Mouse (Mus musculus) spleen, adult 2 months (tissue): ENCODE results near the gene Lmod2. TPM values are rescaled to one million over a fixed set of nuclear protein-coding genes. Genes with fewer than 3 reads are reported as not detected.

Experiments
- DNase-seq, 2 experiments: peaks; one replicate each; pipeline versions ENCODE4 v3.0.0 to v3.0.0-alpha.2; 2012 to 2021; ENCODE audit warnings: low spot score in 2 of 2, low read depth in 1 of 2
- H3K27ac ChIP-seq: fragments of 200-500 bp; 2 replicates; pipeline ENCODE4 v1.5.1; 2012; ENCODE audit warnings: low read length, inconsistent platforms; ENCODE audit not compliant: insufficient read depth
- H3K27me3 ChIP-seq: fragments of 200-500 bp; 2 replicates; pipeline ENCODE4 v1.6.1; 2012; ENCODE audit warnings: mild to moderate bottlenecking, moderate library complexity, low read length, inconsistent platforms; ENCODE audit not compliant: control insufficient read depth, insufficient read depth
- H3K36me3 ChIP-seq: fragments of 200-500 bp; 2 replicates; pipeline ENCODE4 v1.6.1; 2012; ENCODE audit warnings: mild to moderate bottlenecking, low read length, inconsistent platforms; ENCODE audit not compliant: control insufficient read depth, insufficient read depth
- H3K4me1 ChIP-seq: fragments of 200-500 bp; 2 replicates; pipeline ENCODE4 v1.6.1; 2011; ENCODE audit warnings: inconsistent platforms; ENCODE audit not compliant: control insufficient read depth, insufficient read depth, insufficient read length
- H3K4me3 ChIP-seq: fragments of 200-500 bp; 2 replicates; pipeline ENCODE4 v1.5.1; 2011; ENCODE audit warnings: mild to moderate bottlenecking, inconsistent platforms; ENCODE audit not compliant: insufficient read depth, insufficient read length; ENCODE audit errors: extremely low read depth
- CTCF ChIP-seq: fragments of 200-500 bp; IDR thresholded peaks from 2 replicates; pipeline ENCODE4 v1.5.1; 2011; ENCODE audit warnings: mild to moderate bottlenecking, inconsistent platforms; ENCODE audit not compliant: insufficient read depth, insufficient read length, insufficient replicate concordance; ENCODE audit errors: extremely low read depth
- POLR2A ChIP-seq: fragments of 200-500 bp; IDR thresholded peaks from 2 replicates; pipeline ENCODE4 v1.6.1; 2011; ENCODE audit warnings: low read depth, low read length, inconsistent platforms
- WGBS: fragments of 180-500 bp; shearing (Covaris S2); methylation state at CpG from one replicate; pipeline ENCODE4 v1.1.7; 2018; 5-methylcytosine and 5-hydroxymethylcytosine counted together
- polyA plus RNA-seq: library from polyadenylated mRNA; depleted of rRNA; stranded (reverse); fragments of >200 nt; gene quantifications from 2 replicates; pipeline ENCODE4 v1.2.3, GENCODE M21; 2012

Gene Lmod2
- polyA plus RNA-seq, 1 experiment: not detected

DNA sequence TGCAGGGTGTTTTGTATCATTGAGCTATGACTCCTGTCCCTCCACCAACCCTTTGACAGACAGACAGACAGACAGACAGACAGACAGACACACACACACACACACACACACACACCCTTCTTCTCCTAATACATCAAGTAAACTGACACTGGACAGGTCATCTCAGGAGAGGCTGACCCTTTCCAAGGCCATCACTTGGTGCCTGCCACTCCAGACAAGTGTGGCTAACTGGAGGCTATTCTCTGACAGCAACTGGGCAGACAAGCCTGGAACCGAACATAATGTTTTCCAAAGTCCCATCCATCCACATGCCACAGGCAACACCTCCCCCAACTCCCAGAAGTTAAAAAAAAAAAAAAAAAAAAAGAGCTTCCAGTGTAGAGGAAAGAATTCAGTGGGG lies 4.1 kb downstream of the Lmod2 start:
- Histone ChIP-seq H3K27ac (no peak overlapping the region), H3K4me1 (no peaks in the 10 kb centered on the region), H3K36me3 (no peaks in the 10 kb centered on the region), H3K27me3 (no peaks in the 10 kb centered on the region), H3K4me3 (no peak overlapping the region)
- DNase-seq: no peak
- 69% methylated on average over 1 of the region's 1 CpGs for WGBS
- no peak for TF ChIP-seq CTCF
- no peak for TF ChIP-seq POLR2A

DNA sequence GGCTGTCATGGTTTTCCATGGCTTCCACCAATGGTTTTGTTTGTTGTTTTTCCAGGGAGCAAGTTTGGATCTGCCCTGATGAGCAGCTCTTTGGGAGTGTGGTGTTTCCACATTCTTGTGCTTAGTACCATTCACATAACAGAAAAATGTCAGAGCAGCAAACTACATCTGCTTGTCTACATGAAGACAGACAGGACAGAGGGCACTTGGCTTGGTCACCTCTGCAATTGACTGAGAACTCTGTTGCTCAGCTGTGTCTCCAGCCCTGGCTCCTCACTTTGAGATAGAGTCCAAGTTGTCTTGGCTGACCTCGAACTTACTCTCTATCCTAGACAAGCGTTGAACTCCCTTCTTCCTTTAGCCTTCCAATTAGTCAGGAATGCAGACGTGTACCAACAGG lies 4.8 kb downstream of the Lmod2 start:
- TF ChIP-seq CTCF (no peak), POLR2A (no peak)
- 86% methylated on average over 3 of the region's 3 CpGs for whole genome bisulfite sequencing
- DNase-seq: no peak
- no peak overlapping the region for H3K27ac ChIP-seq
- H3K27me3 ChIP-seq: no peaks in the 10 kb centered on the region
- H3K36me3 ChIP-seq: no peaks in the 10 kb centered on the region
- H3K4me3 ChIP-seq: no peak overlapping the region
- H3K4me1 ChIP-seq: no peaks in the 10 kb centered on the region

DNA sequence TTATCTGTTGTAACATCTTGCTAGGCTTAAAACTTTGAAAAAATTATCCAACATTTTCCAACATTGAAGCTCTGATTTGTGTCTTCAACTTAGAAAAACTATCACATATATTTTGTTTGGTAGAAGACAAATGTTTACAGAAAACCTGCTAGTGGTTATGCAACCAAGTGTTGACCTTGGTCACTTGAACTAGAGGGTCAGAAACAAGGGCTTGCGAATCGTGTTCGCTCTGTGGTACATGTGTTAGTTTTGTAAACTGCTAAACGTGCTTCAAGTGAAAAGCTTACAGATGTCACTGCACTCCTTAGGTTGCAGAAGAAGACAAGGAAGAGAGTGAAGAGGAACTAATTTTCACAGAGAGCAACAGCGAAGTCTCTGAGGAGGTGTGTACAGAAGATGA lies 5.4 kb downstream of the Lmod2 start:
- no peak overlapping the region for H3K27ac ChIP-seq
- H3K4me1 ChIP-seq: no peaks in the 10 kb centered on the region
- DNase-seq: no peak
- 84% methylated on average over 5 of the region's 5 CpGs for WGBS
- TF ChIP-seq CTCF (no peak), POLR2A (no peak)
- no peaks in the 10 kb centered on the region for H3K27me3 ChIP-seq
- H3K4me3 ChIP-seq: no peak overlapping the region
- H3K36me3 ChIP-seq: no peaks in the 10 kb centered on the region

DNA sequence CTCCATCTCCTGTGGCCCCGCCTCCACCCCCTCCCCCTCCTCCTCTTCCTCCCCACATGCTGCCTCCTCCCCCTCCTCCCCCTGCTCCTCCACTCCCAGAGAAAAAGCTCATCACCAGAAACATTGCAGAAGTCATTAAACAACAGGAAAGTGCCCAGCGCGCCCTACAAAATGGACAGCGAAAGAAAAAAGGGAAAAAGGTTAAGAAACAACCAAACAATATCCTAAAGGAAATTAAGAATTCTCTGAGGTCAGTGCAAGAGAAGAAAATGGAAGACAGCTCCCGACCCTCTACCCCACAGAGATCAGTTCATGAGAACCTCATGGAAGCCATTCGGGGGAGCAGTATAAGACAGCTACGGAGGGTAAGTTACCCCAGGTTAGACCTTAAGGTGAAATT lies 6.7 kb downstream of the Lmod2 start:
- Histone ChIP-seq H3K36me3 (no peaks in the 10 kb centered on the region), H3K4me3 (no peak overlapping the region), H3K27ac (no peak overlapping the region), H3K4me1 (no peaks in the 10 kb centered on the region), H3K27me3 (no peaks in the 10 kb centered on the region)
- 93% methylated on average over 7 of the region's 7 CpGs for WGBS
- TF ChIP-seq POLR2A: no peak
- no peak for TF ChIP-seq CTCF
- DNase-seq: no peak

DNA sequence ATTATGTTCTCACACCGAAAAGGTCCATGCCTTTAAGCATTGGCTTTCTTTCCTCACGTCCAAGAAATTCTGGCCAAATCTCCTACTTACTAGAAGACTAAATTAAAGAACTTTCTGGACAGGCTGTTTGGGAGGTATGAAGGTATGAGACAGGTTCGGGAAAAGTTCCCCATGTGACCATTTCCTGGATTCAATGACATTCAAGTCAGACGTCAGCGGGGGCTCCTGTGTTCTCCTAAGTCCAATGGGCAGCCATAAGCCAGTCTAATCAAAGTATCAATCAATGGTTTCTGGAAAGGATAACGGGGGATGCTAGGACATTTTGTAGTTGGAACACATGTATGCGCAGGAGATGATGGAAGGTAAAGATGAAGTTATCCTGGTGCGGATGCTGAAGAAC lies 8.1 kb downstream of the Lmod2 start:
- 90% methylated on average over 8 of the region's 8 CpGs for WGBS
- Histone ChIP-seq H3K27ac (no peak overlapping the region), H3K27me3 (no peaks in the 10 kb centered on the region), H3K4me1 (no peaks in the 10 kb centered on the region), H3K36me3 (no peaks in the 10 kb centered on the region), H3K4me3 (no peak overlapping the region)
- no peak for DNase-seq
- TF ChIP-seq POLR2A: no peak
- TF ChIP-seq CTCF: no peak

DNA sequence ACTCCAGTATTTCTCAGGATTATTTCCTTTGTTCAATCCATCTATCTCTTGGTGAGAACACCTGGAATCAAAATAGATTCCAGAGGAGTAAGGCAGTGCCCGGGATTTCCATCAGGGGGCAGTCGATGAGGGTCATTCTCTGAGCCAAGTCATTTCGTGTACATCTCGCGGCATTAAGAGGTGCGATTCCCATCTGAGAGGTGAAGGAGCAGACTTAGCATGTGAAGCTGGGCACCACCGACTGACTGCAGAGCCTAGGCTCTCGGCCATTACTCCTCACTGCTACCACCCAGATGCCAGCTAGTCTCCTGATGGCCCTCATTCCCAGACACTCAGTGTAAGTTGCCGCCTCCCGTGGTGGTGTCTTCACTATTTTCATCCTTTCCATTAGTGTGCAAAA lies 8.9 kb downstream of the Lmod2 start:
- H3K27ac ChIP-seq: no peak overlapping the region
- no peak for DNase-seq
- TF ChIP-seq CTCF (no peak), POLR2A (no peak)
- H3K36me3 ChIP-seq: no peaks in the 10 kb centered on the region
- no peaks in the 10 kb centered on the region for H3K27me3 ChIP-seq
- H3K4me3 ChIP-seq: no peak overlapping the region
- 79% methylated on average over 10 of the region's 10 CpGs for WGBS
- H3K4me1 ChIP-seq: no peaks in the 10 kb centered on the region

DNA sequence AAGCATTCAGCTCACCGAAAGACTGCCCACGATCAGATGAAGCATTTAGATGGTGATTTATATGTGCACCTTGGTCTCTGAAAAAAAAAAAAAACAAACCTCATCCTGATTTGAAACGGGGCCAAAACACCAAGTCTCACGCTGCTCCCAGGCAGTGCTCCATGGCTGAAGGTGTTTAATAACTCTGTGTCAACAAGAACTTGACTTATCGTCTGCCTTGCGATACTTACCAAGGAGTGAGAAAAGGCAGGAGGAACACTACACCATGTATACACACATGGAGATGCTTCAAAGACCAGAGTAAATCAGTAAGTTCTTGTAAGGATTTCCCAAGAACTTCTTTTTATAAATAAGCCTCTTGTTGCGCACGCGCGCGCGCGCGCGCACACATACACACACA lies 10.0 kb downstream of the Lmod2 start:
- Histone ChIP-seq H3K4me1 (no peaks in the 10 kb centered on the region), H3K27me3 (no peaks in the 10 kb centered on the region), H3K27ac (no peak overlapping the region), H3K36me3 (no peaks in the 10 kb centered on the region), H3K4me3 (no peak overlapping the region)
- TF ChIP-seq POLR2A (no peak), CTCF (no peak)
- 86% methylated on average over 15 of the region's 15 CpGs for WGBS
- DNase-seq: no peak
